Mouse (Mus musculus): Measurements from ENCODE around the gene Hdac8. TPM values are rescaled to one million over a fixed set of nuclear protein-coding genes. Genes with fewer than 3 reads are reported as not detected.

Hdac8 gene
- 14.2 TPM for polyA plus RNA-seq (2015; fragmentation: Illumina TruSeq; extraction: RNeasy Lipid Tissue Mini Kit (QIAGEN cat#74804); ENCODE audit: low read depth, low replicate concordance)

GRCm38 (mm10) chrX:102504644-102505481 is at the start of gene Hdac8:
Gene Hdac8, minus strand, starts transcription at chrX:102505359.

DNA sequence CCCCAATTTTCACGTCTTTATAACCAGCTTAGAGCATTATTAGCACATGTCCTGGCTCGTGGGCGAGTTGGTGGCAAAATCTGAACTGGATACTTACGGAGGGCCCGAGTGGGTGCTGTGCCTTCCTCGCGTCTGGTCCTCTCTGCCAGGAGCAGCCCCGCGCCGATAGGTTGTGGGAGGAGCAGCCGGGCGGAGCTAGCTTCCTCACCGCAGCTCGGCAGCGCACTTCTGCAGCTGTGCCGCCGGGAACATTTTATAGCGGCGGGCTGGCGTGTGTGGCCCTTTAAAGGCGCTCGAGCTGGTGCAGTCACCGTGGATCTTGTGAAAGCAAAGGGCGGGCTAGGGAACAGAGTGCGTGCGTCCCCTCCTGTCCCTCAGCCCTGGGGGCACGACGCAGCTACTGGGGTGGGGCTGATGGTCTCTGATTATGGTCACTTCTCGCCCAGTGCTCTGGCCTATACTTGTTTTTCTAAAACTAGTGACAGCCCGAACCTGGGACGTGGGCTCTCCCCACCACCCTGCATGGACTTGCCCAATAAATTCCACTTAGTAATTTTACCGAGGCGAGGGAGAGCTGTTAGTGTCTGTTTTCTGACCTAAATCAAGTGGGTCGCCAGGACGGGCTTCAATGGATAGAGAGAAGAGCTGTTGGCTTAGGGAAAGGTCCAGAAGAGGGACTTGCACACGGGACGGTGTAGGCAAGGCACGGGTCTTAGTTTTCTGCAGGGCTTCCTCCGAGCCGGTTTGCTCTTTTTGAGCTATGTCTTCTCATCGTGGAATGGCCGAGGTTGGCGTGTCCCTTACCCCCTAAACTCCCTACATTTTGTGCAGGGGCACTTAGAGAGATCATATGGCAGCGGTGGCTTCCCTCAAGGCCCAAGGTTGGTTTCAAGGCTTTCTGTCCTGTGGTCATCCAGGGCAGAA is 253.0 kb downstream of the Hdac8 start, which contains the start of gene Cited1:
Cited1 (minus strand) TSS at position 245 of the 924 bp plus-strand sequence.

Other genes starting within 250 kb of the Hdac8 start
- 12.7 TPM for gene Phka1, start 138.9 kb upstream of the Hdac8 start, polyA plus RNA-seq (2015; fragmentation: Illumina TruSeq; extraction: RNeasy Lipid Tissue Mini Kit (QIAGEN cat#74804); ENCODE audit: low read depth, low replicate concordance)
- not detected for gene Gm3880, start 181.6 kb upstream of the Hdac8 start, polyA plus RNA-seq (2015; fragmentation: Illumina TruSeq; extraction: RNeasy Lipid Tissue Mini Kit (QIAGEN cat#74804); ENCODE audit: low read depth, low replicate concordance)
- not detected for gene Gm9112, start 202.3 kb upstream of the Hdac8 start, polyA plus RNA-seq (2015; fragmentation: Illumina TruSeq; extraction: RNeasy Lipid Tissue Mini Kit (QIAGEN cat#74804); ENCODE audit: low read depth, low replicate concordance)
- gene Dmrtc1b, start 202.5 kb upstream of the Hdac8 start, polyA plus RNA-seq (2015; fragmentation: Illumina TruSeq; extraction: RNeasy Lipid Tissue Mini Kit (QIAGEN cat#74804); ENCODE audit: low read depth, low replicate concordance), result not detected

Data from brain, adult 10 weeks (tissue).